In genomic region chr15:87383551-87384265, GRCm38 (mm10) we compare ENCODE assay signal across 28 mouse cellular contexts.
DNase-seq lines count a peak whose midpoint lies in the region; ATAC-seq lines count a peak whose summit lies in the region.
"Had no signal": no experiment of that assay in that cellular context is flagged by ENCODE, and none has a peak within 500 bp of the region (broad histone marks: within the 10 kb centered on the region; RNA-seq: fewer than 3 reads in every experiment).

No protein-coding gene starts in this region.

- no peak overlapping the region for H3K4me2 ChIP-seq in forebrain, embryonic 15.5 days (replicated peaks)
- no peak overlapping the region for H3K4me2 ChIP-seq in forebrain, embryonic 11.5 days (ENCODE audit: low read depth, low read length, severe bottlenecking)
- H3K4me2 ChIP-seq in neural tube, embryonic 13.5 days = no peak overlapping the region
- H3K4me2 ChIP-seq: embryonic facial prominence, embryonic 15.5 days; forebrain, embryonic 13.5 days; heart, embryonic 12.5 days; hindbrain, embryonic 14.5 days; kidney, embryonic 15.5 days; limb, embryonic 15.5 days; liver, embryonic 13.5 days; neural tube, embryonic 12.5 days had no signal

- WGBS in forebrain, embryonic 15.5 days = 33% methylated on average over 6 of the region's 6 CpGs
- WGBS in forebrain, embryonic 11.5 days = 56% methylated on average over 6 of the region's 6 CpGs
- 45% methylated on average over 6 of the region's 6 CpGs for WGBS in neural tube, embryonic 13.5 days

- H3K9me3 ChIP-seq in forebrain, embryonic 15.5 days = no peaks in the 10 kb centered on the region
- no peaks in the 10 kb centered on the region for H3K9me3 ChIP-seq in forebrain, embryonic 11.5 days (ENCODE audit: control insufficient read depth, low read length)
- H3K9me3 ChIP-seq in neural tube, embryonic 13.5 days = no peaks in the 10 kb centered on the region
- H3K9me3 ChIP-seq: embryonic facial prominence, embryonic 10.5 days; embryonic facial prominence, embryonic 15.5 days; kidney, embryonic 15.5 days; limb, embryonic 10.5 days; limb, embryonic 15.5 days; neural tube, embryonic 12.5 days had no signal

- 0 out of 2 replicates have a peak overlapping the region, but pooled peaks have one; percentile 42 for H3K27ac ChIP-seq in forebrain, embryonic 15.5 days (replicated peaks)
- no peak overlapping the region for H3K27ac ChIP-seq in forebrain, embryonic 11.5 days (ENCODE audit: low read depth, low read length)
- H3K27ac ChIP-seq in neural tube, embryonic 13.5 days (replicated peaks) = 0 out of 2 replicates have a peak overlapping the region, but pooled peaks have one; percentile 1
- H3K27ac ChIP-seq: embryonic facial prominence, embryonic 10.5 days; embryonic facial prominence, embryonic 15.5 days; forebrain, embryonic 13.5 days; heart, adult 2 months; hindbrain, embryonic 14.5 days; kidney, embryonic 15.5 days; limb, embryonic 10.5 days; limb, embryonic 15.5 days; liver, embryonic 13.5 days; neural tube, embryonic 12.5 days had no signal

- no peaks in the 10 kb centered on the region for H3K27me3 ChIP-seq in forebrain, embryonic 15.5 days
- no peaks in the 10 kb centered on the region for H3K27me3 ChIP-seq in forebrain, embryonic 11.5 days (ENCODE audit: control insufficient read depth, insufficient read depth, low read length)
- no peaks in the 10 kb centered on the region for H3K27me3 ChIP-seq in neural tube, embryonic 13.5 days
- H3K27me3 ChIP-seq: embryonic facial prominence, embryonic 15.5 days; forebrain, embryonic 13.5 days; heart, embryonic 12.5 days; kidney, embryonic 15.5 days; liver, embryonic 13.5 days; megakaryocyte, embryonic 14.5 days; neural tube, embryonic 12.5 days had no signal

- no peak for ATAC-seq in forebrain, embryonic 15.5 days (replicated peaks)
- ATAC-seq in forebrain, embryonic 11.5 days (replicated peaks; ENCODE audit: low FRiP score) = no peak
- no peak for ATAC-seq in neural tube, embryonic 13.5 days (ENCODE audit: low read depth)
- ATAC-seq: CD4-positive, CD25-positive, alpha-beta regulatory T cell, adult 4 months; forebrain, embryonic 13.5 days; lung, postnatal 0 days had no signal

- peaks cover 15% of the 10 kb centered on the region for H3K4me1 ChIP-seq in forebrain, embryonic 15.5 days
- H3K4me1 ChIP-seq in forebrain, embryonic 11.5 days (replicated peaks; ENCODE audit: control insufficient read depth, insufficient read depth, low read length) = no peaks in the 10 kb centered on the region
- peaks cover 11% of the 10 kb centered on the region; the same call in 1 of the 2 replicates for H3K4me1 ChIP-seq in neural tube, embryonic 13.5 days (replicated peaks)
- H3K4me1 ChIP-seq: heart, embryonic 12.5 days; limb, embryonic 15.5 days; liver, embryonic 13.5 days; megakaryocyte, embryonic 14.5 days; neural tube, embryonic 12.5 days had no signal

- no peaks in the 10 kb centered on the region for H3K36me3 ChIP-seq in forebrain, embryonic 15.5 days
- no peaks in the 10 kb centered on the region for H3K36me3 ChIP-seq in forebrain, embryonic 11.5 days (ENCODE audit: control insufficient read depth, insufficient read depth, low read length)
- H3K36me3 ChIP-seq in neural tube, embryonic 13.5 days = no peaks in the 10 kb centered on the region
- H3K36me3 ChIP-seq: embryonic facial prominence, embryonic 10.5 days; embryonic facial prominence, embryonic 15.5 days; heart, embryonic 12.5 days; kidney, embryonic 15.5 days; limb, embryonic 10.5 days; limb, embryonic 15.5 days; liver, embryonic 13.5 days; neural tube, embryonic 12.5 days had no signal

- no peak overlapping the region for H3K9ac ChIP-seq in forebrain, embryonic 15.5 days (replicated peaks)
- no peak overlapping the region for H3K9ac ChIP-seq in forebrain, embryonic 11.5 days (ENCODE audit: low read length)
- H3K9ac ChIP-seq in neural tube, embryonic 13.5 days = no peak overlapping the region
- H3K9ac ChIP-seq: embryonic facial prominence, embryonic 15.5 days; forebrain, embryonic 13.5 days; heart, embryonic 12.5 days; hindbrain, embryonic 14.5 days; kidney, embryonic 15.5 days; limb, embryonic 15.5 days; liver, embryonic 13.5 days; neural tube, embryonic 12.5 days had no signal

- no peak for DNase-seq in forebrain, embryonic 11.5 days (ENCODE audit: low spot score)
- no peak for DNase-seq in neural tube, embryonic 10.5 days (ENCODE audit: extremely low spot score, low spot score)
- DNase-seq in cerebellum, adult 9-10 months = peak; percentile 83
- DNase-seq in cerebellum, postnatal 36 days = peak; percentile 49 to 58
- no peak for DNase-seq in thymus, postnatal 4 days
- DNase-seq in natural killer cell, adult 2 months (ENCODE audit: low spot score in 2 of 2) = no peak
- DNase-seq: adrenal gland, adult 2 months; heart, adult 2 months; kidney, adult 18-20 months; kidney, postnatal 4 days; liver, embryonic 13.5 days; lung, adult 18-20 months; lung, postnatal 4 days; right cerebral cortex, postnatal 14 days had no signal

- H3K4me3 ChIP-seq in forebrain, embryonic 15.5 days = no peak overlapping the region
- H3K4me3 ChIP-seq in forebrain, embryonic 11.5 days (ENCODE audit: low read depth, low read length) = no peak overlapping the region
- H3K4me3 ChIP-seq in neural tube, embryonic 13.5 days = no peak overlapping the region
- H3K4me3 ChIP-seq: embryonic facial prominence, embryonic 10.5 days; embryonic facial prominence, embryonic 15.5 days; forebrain, embryonic 13.5 days; heart, adult 2 months; heart, embryonic 12.5 days; kidney, embryonic 15.5 days; limb, embryonic 10.5 days; limb, embryonic 15.5 days; liver, embryonic 13.5 days; megakaryocyte, embryonic 14.5 days; neural tube, embryonic 12.5 days had no signal

Comparison
In these comparisons a context has a peak if more than half of its experiments do, and no peak if none do; other contexts are left out.
1. DNase-seq: peak in cerebellum, adult 9-10 months (single experiment) and cerebellum, postnatal 36 days (2 of 2); none in forebrain, embryonic 11.5 days (single experiment), neural tube, embryonic 10.5 days (single experiment), thymus, postnatal 4 days (single experiment) and natural killer cell, adult 2 months (0 of 2).